Mouse (Mus musculus): ENCODE measurements at regions not wholly inside any gene's neighbourhood (a gene's known extent, or its start where the extent isn't known, plus 50 kb on each side); places are given as distances from the start of the nearest gene placed in this dataset.

DNA sequence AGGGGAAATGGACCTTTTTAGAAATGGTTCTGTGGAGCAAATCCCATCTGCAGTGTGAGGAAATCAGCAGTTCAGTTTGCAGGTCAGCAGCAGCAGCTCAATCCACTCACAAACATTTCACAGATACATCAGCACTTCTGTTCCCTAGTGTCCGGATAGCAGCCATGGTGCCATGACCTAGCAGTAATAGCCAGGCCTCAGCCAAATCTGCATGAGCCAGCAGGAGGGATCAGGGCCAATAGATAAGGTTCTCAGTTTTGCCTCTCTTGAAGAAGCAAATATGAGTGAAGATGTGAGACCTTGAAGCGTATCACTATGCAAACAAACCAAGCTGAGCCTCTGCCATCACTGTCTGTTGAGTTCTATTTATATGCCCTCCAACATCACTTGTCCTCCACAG lies 380.7 kb upstream of the Chrm3 start:
- no peak for DNase-seq (ENCODE audit: low spot score)

DNA sequence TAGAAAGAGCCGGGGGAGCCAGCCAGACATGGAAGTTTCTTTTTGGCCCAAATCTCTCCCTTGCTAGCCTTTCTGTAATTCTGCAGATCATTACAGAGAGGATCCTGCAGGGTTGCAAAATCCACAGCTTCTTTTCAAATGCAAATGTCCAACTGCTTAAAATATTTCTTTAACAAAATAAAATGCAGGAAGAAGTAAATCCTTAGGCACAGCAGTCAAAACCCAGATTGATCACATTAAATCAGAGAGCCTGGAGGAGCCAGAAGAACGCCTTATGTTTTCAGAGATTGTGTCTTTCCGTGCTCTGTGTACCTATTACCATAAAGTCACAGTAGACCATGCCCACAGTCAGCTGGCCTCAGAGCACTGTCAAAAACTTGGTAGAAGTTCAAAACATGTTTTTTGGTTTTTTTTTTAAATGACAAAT lies 365.1 kb upstream of the Chrm3 start:
- no peak for DNase-seq (ENCODE audit: low spot score)

DNA sequence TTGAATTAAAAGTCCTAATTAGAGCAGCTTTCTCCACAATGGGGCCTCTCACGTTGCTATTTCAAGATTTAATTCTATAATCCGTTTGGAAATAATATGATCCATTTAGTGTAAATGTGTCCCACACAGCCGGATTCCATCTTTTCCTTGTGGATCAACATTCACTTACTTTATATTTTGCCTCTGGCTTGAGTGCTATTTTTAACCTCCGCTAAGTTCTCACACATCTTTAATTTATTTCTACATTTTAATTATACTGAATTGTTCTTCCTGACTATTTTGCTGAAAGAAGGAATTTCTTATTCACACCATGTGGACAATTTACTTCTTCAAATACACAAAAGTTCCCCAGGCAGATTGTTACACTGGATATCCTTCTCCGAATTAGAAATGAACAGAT lies 364.7 kb upstream of the Chrm3 start:
- no peak for DNase-seq (ENCODE audit: low spot score)

DNA sequence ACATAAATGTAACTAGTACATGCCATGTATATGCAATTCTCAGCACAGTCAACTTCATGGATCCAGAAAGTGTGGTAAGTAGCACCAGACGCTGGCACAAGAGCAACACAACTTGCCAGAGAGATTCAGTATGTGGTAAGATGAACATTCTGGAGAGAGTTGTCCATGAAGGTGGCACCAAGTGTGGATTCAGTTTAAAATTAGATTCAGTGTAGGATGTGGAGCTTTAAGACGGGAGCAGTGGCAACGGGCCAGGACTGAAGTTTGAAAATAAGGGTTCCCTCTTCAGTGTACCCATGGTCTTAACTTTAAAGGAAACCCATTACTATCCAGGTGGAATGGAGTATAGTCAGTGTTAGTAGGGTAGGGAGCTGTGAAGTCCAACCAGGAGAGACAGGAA lies 360.0 kb upstream of the Chrm3 start:
- no peak for DNase-seq (ENCODE audit: low spot score)

DNA sequence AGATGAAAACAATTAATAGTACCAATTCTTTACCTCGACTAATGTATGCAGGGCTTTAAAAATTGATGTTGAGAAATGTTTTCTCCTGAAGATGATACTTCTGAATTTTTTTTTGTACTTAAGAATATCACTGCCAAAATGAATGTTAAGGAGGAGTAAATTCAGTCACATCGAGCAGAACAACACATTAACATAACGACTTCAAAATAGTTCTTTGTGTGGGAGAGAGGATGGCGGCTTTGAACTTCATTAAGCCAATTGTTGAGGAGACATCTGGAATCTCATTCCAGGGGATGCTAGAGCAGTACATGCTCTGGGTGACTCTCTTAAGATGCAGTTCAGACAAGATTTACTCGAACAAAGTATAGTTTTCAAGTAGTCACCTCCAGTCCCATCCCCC lies 350.8 kb upstream of the Chrm3 start:
- DNase-seq (ENCODE audit: low spot score) = no peak

DNA sequence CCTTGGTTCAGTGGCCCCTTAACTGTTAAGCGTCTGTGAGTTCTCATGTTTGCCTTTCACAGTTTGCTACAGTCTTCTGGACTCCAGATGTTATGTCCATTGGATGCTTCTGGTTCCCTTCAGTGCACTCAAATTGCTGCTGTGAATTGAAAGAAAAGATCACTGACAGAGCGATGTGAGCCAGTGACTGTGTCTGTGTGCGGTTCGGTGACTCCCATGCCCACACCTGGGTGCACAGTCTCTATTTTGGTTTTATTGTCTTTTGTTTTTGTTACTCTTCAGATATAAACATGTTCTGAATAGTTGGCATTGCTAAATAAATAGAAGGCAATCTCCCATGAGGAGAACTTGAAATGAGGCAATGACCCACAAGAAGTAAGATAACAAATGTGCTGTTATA lies 350.3 kb upstream of the Chrm3 start:
- no peak for DNase-seq (ENCODE audit: low spot score)

DNA sequence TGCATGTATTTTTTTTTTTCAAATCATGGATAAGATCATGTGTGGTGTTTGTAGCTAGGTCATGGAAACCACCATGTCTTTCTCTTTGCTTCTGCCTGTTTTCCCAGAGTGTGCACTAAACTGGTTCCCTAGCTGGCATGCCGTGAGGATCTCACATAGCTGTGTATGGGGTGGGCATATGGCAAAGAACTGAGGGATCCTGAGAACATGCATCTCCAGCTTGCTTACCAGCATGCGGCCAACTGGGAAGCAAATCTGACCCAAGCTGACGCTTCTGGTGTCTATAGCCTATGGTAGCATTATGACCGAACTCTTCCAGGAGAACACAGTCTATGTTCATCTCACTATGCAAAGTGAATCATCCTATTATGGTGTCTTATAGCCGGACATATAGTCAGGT lies 336.5 kb upstream of the Chrm3 start:
- DNase-seq (ENCODE audit: low spot score) = no peak

DNA sequence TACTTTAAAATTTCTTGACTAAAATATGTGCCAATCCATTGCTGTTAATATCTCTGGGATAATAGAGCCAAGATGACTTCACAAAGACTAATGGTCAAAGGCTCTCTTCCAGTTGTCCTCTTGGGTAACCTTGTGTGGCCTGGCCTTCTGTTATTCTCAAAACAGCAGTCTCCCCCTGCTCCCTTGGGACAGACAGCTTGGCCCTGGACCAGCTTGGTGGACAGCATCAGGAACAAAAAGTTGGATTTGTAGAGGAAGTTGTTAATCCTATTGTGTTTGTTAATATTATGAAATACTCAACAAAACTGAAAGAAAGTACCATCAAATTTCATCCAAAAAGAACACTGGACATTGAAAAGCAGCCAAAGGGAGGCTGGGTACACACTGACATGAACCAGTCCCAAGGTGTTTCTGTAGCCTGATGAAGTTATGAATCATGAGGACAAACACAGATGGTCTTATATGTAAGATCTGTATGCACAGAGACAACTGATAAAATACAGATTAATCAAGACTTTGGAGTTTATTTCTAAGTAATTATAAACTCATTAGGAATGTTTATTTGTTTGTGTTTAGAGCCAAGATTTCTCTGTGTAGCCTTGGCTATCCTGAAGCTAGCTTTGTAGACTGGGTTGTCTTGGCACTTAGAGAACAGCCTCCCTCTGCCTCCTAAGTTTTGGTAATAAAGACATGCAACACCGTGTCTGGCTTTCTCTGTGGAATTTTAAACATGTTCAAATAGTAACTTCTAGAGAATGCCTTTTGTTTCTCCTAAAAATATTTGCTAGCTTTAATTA lies 335.7 kb upstream of the Chrm3 start:
- peak; percentile 87 for DNase-seq (ENCODE audit: low spot score)

DNA sequence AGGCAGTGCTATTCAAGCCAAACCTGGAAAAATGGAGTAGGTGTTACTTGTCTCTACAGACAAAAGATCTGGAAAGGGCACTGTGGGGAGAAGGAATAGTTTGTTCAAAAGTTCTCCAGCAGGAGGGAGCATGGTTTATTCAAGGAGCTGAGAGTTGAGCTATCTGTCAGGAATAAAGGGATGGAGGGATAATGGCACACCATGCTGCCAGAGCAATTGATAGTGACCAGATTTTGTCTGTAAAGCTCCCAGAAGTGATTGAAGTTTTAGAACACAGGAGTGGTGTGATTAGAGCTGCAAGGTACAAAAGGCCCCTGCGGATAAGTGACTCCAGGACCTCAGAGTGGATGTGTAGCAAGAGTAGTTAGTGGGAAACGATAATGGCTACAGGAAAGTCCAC lies 330.7 kb upstream of the Chrm3 start:
- DNase-seq (ENCODE audit: low spot score) = no peak

DNA sequence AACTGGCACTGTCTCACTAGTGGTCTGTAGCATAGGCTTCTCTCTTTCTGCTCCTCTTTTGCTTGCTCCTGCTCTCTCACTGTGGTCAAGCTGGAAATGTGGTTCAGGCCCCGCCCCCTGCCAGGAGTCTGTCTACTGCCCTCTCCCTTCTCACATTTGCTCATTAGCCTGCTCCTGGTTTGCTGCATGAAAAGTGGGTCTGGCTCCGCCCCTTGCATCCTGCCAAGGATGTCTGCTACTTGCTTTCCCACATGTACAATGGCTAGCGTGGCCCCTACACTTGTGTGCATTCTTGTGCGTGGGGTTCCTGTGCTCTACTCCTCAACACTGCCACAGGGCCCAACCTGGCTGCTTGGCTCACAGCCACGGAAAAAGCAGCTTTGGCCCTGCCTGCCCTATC lies 326.7 kb upstream of the Chrm3 start:
- DNase-seq (ENCODE audit: low spot score) = no peak

DNA sequence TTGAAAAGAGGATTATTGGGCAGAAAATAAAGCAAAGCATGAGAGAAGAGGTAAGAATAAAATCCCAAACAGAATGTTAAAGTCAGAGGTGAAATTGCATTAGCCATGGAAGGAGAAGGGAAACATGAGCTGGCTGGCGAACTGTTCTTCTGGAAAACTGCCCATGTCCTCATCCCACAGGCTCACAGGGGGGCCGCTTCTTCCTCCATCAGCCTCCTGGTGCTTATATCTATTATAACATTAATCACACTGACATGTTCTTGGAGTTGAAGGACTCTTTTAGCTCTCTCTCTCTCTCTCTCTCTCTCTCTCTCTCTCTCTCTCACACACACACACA lies 293.4 kb upstream of the Chrm3 start:
- DNase-seq (ENCODE audit: low spot score) = peak; percentile 14

DNA sequence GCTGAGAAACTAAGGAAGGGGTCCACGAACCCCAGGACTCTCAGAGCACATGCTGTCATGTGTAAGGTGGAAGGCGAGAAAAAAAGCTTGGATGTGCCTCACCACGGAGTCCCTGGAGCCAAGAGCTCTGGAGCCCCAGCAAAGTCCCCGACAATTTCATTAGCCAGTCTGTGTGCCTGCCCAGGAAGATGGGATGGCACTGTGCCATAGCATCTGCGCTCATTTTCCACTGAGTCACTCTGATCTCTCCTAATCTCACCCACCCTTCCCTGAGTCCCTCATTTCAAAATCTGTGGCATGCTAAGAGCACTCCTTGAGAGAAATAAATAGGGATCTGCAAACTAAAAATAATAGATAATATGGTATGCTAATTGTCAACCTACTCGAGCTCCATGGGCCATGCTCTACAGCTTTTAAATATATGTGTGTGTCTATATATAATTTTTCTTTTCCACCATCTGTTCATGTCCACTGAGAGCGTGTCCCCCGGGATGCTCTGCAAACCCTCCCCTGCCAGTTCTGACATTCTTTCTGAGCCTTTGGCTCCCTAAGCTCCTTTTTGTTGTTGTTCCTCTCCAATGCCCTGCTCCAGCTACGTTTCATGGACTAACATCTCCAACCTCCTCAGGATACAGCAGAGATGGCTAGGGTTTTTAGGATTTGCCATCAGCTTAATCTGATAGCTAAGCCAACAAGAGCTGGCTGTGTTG lies 292.9 kb upstream of the Chrm3 start:
- peak; percentile 71 for DNase-seq (ENCODE audit: low spot score)

DNA sequence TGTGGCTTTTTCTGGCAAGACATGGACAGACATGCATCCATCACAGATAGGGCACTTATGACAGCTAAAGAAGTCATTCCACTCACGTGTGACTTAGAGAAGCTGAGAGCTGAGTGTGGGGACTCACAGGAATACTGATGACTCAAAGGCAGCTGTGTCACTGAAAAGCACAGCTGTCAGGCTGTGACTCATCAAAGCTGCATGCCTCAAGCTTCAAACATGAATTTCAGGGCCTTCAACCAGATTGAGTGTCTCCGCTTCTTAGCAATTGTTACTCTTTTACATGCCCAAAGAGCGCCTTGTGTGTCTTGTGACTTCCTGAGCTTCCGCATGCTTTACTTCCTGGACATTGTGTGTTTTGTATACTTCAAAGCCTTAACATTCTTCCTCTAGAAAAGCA lies 276.2 kb upstream of the Chrm3 start:
- peak; percentile 4 for DNase-seq (ENCODE audit: low spot score)

DNA sequence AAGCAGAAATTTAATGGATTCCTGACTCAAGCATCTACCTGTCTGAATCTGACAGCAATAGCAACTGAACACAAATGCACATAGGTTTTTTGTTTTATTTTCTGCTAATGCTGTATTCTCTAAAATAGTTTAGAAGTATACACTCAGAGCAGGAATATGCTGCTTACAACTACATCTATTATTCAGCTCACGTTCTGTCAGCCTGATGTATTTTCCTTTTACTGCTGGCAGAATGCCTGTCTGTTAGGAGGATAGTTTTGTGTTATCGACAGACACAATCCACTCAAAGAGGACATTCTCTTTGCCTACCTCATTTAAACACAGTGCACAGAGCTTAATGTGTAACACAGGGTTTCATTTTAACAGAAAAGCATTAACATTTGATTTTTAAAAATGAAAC lies 269.8 kb upstream of the Chrm3 start:
- DNase-seq (ENCODE audit: low spot score) = no peak

DNA sequence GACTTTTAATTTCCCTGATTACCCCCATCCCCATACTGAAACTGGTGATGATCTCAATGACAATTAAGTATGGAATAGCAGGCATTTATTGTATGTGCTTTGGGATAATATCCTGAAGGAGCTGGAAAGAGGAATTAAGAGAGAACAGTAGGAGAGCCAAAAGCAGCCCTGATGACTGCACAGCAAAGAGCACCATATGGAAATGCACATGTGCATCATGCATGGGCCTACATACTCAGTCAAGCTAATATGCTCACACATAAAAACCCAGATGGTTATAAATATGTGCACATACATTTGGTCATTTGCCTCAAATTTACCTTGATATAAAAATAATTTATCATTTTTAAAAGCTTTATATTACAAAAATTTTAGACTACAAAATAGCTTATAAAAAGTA lies 259.0 kb upstream of the Chrm3 start:
- DNase-seq (ENCODE audit: low spot score) = no peak

DNA sequence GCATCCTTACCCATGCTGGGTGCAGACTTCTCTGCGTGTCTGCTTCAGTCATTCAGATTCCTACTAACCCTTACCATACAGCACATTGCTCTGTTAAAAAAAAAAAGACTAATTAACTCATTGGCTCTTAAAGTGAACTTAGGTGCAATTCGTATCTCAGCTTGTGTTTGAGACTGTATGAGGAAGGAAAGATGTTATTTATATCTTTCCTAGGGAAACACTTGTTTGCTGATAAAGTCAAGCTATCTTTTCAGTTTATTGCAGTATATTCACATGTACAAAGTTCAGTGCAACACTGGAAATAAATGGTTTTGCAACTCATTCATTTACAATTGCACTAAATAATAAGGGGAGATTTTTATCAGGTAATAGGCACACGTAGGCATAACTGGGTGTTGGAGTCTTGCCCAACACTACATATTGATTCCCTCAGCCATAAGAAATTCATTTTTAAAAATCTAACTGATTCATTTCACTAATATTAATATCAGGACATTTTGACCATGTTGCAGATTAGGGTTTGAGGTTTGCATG lies 257.8 kb upstream of the Chrm3 start:
- DNase-seq (ENCODE audit: low spot score) = no peak

DNA sequence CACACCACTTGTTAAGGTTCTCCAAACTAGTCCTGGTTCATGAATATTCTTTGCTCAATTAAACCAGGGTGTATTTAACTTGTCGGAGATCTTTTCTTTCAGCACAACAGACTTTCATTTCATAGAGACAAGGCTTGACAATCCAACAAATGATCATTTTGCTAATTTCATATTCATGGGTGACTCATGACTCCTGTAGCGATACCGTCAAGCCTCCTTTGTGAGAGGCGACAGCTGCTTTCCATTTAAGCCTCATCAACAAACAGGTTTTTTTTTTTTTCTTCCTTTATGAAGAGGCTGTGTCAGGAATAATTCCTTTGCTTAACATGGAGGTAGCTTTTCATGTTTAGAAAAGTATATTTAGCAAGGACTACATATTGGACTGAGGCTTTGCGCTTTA lies 214.3 kb upstream of the Chrm3 start:
- DNase-seq (ENCODE audit: low spot score) = no peak

DNA sequence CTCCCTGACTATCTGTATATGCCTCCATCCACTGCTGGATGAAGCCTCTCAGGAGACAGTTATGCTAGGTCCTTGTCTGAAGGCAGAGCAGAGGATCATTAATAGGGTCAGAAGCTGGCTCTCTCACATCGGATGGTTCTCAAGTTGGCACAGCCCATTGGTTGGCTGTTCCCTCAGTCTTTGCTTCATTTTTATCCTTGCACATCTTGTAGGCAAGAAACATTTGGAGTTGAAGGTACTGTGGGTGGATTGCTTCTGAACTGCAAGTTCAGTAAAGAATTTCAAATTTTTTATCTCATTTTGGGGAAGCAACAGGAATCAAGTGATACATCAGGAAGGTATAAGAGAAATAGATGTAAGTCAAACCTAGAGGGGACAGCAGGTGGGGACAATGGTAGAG lies 206.2 kb upstream of the Chrm3 start:
- DNase-seq (ENCODE audit: low spot score) = no peak

DNA sequence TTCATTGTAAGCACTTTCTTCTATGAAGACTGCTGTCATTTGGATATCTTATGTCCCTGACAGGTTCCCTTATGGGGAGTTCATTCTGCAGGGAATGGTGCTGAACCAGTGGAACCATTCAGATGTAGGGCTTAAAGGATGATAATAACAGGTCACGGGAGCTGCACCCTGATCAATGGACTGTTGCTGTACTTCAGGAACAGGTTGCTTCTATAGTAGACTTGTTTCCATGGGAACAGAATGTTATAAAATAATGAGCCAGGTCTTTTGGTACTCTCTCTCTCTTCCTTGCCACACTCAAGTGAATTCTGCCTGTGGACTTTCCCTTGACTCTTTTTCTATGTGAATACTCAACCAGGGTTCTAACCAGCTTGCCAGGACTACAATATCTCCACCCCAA lies 196.9 kb upstream of the Chrm3 start:
- no peak for DNase-seq (ENCODE audit: low spot score)

DNA sequence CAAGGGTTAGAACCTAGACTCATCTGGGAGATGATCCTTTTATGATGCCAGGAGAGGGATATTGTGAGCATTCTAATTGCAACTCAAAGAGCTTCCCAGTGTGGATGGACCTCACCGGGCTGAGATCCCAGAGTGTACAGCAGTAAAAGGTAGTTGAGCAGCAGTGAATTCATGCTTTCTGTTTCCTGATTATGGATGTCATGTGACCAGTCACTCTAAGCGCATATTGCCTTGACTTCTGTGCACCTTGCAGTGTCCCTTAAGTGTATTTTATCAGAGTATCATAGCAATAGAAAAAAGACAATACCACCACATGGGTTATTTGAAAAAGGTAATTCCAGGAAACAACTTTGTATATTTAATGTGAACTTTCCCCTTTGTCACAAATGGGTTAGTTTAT lies 193.9 kb upstream of the Chrm3 start:
- DNase-seq (ENCODE audit: low spot score) = no peak

DNA sequence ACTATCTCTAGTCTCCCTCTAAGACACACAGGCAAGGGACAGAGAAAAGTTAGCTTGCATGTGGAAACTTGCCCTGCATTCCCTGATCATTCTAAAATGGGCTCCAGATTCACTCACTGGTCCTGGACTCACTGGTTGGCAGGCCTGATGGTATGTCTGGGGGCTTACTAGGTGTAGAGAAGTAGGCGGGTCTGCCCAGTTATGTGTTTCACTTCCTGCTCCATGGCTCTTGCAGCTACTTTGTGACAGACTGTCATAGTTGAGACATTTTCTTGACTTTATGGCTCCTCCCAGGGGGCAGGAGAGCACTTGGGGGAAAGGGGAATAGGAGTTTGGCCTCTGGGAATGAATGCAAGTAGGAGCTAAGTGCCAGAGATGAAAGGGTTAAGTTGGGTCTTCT lies 182.1 kb upstream of the Chrm3 start:
- DNase-seq (ENCODE audit: low spot score) = no peak

DNA sequence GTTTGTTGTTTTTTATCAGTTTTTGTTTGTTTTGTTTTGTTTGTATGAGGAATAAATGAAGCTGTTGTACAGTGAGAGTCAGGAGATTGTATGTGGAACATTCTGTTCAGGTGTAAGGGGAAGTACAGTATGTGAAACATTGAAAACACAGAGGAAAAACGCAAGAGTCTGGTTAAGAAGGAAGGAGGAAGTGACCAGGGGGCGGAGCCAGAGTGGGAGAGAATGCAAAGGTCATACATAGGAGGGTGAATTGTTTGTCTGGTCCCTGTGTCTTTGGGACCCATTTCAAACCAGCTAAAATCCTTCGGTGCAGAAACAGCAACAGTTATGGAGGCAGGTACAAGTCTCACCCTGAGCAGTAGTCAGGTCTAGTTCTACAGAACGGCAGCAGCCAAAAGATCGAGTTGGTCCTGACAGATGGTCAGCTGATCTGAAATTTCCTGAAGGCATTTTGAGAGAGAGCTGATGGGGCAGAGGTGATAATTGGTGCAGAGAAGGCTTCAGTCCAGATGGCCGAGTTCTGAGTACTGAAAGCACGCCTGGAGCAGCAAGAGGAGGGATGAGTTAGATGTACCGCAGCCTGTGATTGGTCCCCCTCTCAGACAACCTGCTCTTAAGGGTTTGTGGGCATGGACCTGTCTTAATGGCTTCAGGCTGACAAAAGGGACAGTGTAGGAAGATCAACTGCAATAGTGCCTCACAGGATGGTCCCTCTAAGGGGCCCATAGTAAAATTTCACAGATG lies 179.7 kb upstream of the Chrm3 start:
- no peak for DNase-seq (ENCODE audit: low spot score)

DNA sequence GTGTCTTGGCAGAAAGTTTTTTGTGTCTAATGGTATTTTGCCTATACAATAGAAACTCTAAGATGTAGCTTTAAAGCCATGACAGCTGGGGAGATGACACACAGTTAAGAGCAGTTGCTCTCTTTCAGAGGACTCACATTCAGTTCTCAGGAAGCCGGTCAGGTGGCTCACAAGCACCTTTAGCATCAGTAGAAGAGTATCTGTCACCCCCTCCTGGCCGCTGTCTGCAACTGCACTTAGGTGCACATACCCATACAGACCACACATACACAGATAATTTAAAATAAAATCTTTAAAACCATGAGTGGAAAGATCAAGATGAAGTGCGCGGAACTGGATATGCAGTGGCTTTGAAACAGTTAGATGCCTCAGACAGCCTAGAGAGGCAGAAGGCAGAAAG lies 178.3 kb upstream of the Chrm3 start:
- no peak for DNase-seq (ENCODE audit: low spot score)

Measured in gastrocnemius, adult 18-20 months (tissue).